Mouse (Mus musculus) midbrain, embryonic 11.5 days (tissue): Measurements from ENCODE around the gene 1700029I15Rik. TPM values are rescaled to one million over a fixed set of nuclear protein-coding genes. Genes with fewer than 3 reads are reported as not detected.
A peak's percentile ranks its signal among the peaks of the same experiment; 100 is the strongest.

Source experiments
- ATAC-seq: fragments of 200-750 bp; cut with Nextera tagmentation; 2 replicates; pipeline ENCODE4 v1.8.0; 2017; ENCODE audit warnings: moderate TSS enrichment, moderate library complexity; ENCODE audit not compliant: low FRiP score
- DNase-seq: peaks from one replicate; pipeline ENCODE4 v3.0.0; 2015; ENCODE audit warnings: low spot score; ENCODE audit errors: missing footprints
- H3K27ac ChIP-seq: fragments of 300-500 bp; sonication (generic); 2 replicates; pipeline ENCODE4 v1.5.1; 2014; ENCODE audit warnings: low read depth, low read length
- H3K27me3 ChIP-seq: fragments of 300-500 bp; sonication (generic); 2 replicates; pipeline ENCODE4 v1.6.1; 2014; ENCODE audit warnings: mild to moderate bottlenecking, low read length, moderate library complexity, mixed read lengths; ENCODE audit not compliant: control insufficient read depth, insufficient read depth
- H3K36me3 ChIP-seq: fragments of 300-500 bp; sonication (generic); 2 replicates; pipeline ENCODE4 v1.6.1; 2014; ENCODE audit warnings: mild to moderate bottlenecking, low read length, moderate library complexity, mixed read lengths; ENCODE audit not compliant: control insufficient read depth, insufficient read depth
- H3K4me1 ChIP-seq: fragments of 300-500 bp; sonication (generic); 2 replicates; pipeline ENCODE4 v1.6.1; 2014; ENCODE audit warnings: low read length; ENCODE audit not compliant: control insufficient read depth, insufficient read depth
- H3K4me2 ChIP-seq: fragments of 300-500 bp; sonication (generic); 2 replicates; pipeline ENCODE4 v1.6.1; 2014; ENCODE audit warnings: mild to moderate bottlenecking, moderate library complexity
- H3K4me3 ChIP-seq: fragments of 300-500 bp; sonication (generic); 2 replicates; pipeline ENCODE4 v1.5.1; 2014; ENCODE audit warnings: low read depth, low read length
- H3K9ac ChIP-seq: fragments of 300-500 bp; sonication (generic); 2 replicates; pipeline ENCODE4 v1.6.1; 2014; ENCODE audit warnings: low read length
- H3K9me3 ChIP-seq: fragments of 300-500 bp; sonication (generic); 2 replicates; pipeline ENCODE4 v1.6.1; 2016; ENCODE audit warnings: low read length; ENCODE audit not compliant: control insufficient read depth
- WGBS: fragments of 180-500 bp; shearing (Covaris S2); extraction: QIAGEN DNeasy Blood & Tissue Kit; methylation state at CpG from one replicate; pipeline ENCODE4 v1.1.7; 2014; 5-methylcytosine and 5-hydroxymethylcytosine counted together
- polyA plus RNA-seq: library from polyadenylated mRNA; unstranded; fragments of >200 nt; fragmentation: Nextera tagmentation; extraction: Ambion mirVana; gene quantifications from 2 replicates; pipeline ENCODE4 v1.2.1, GENCODE M21; 2014

1700029I15Rik gene
- polyA plus RNA-seq, 1 experiment from 2014 or later = 1.5 TPM

DNA sequence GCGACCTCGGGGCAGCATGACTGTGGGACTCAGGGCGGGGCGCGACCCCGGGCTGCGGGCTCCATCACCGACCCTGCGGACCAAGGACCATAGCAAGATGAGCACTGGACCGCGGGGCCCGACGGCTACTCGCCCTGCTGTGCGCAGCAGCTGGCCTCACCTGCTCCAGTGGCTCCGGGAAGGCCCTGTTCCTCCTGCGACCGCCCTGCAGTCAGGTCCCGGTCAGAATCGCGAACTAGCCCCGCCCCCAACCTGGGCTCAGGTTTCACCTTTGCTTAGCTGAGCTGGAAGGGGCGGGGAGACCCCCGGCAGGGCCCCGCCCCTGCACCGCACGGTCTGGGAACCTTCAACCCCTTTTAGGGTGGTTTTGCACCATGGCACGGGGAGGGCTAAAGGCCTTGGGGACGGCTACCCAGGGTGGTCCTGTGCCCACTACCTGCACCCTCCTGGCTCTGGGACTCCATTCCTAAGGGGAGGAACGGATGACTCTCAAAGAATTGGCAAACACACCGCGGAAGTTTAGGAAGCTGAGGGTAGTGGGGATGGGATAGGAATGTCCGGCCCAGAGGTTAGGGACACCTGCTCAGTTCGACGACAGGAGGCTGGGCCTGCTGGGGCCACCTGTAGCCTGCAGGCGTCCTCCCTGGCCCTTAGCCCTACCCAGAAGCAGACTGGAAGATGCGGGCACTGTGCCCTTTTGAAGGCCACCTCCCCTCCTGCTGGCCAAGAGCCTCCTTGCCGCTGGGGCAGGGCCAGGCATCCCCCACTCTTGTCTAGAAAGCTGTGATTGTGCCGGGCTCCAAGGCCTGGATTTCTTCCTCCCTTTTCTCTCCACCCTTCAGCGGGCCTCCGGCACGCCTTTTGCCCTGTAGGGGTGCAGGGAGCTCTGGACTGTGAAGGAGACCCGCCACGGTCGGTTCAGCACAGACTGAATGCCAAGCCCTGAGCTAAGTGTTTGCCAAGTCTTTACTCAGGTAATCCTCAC, 11.2 kb upstream of the 1700029I15Rik start:
- Histone ChIP-seq H3K27me3 (peaks cover 8% of the 10 kb centered on the region), H3K27ac (peak overlapping the region; percentile 81), H3K4me1 (peaks cover 45% of the 10 kb centered on the region), H3K4me2 (peak overlapping the region; percentile 41), H3K9me3 (no peaks in the 10 kb centered on the region), H3K9ac (peak overlapping the region; percentile 50), H3K36me3 (no peaks in the 10 kb centered on the region), H3K4me3 (peak overlapping the region; percentile 25)
- ATAC-seq (no peak), DNase-seq (peak; percentile 96)
- 1% methylated on average over 45 of the region's 45 CpGs for WGBS

DNA sequence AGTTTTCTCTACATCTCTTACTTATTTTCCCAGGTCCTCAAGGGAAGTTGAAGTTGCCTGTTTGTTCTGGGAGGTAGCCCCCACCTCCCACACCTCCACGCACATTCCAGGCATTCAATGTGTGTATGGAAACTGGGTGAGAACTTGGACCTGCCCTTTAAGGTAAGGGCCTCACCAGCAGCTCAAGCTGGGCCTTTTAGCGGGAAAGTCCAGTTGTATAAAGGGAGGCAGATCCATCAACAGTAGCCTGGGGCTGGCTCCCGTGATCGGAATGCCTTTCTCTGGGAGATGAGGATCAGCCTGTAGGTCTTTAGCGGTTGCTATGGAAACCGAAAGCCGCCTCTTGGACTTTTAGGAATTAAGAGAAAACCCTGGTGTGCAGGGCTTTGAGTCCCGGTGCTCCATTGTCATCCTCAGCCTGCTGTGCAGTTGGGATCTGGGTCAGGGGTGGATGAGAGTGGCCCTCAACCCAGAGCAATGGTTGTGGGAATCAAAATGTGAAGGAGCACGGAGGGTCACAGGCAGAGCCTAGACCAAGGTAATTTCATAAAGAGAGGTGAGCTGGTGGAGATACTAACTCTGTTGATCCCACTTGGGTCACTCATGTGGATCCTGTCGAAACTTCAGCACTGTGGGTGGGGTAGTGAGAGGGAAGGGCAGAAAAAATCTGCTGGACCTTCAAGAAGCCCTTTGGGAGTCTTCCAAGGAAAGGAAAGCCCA, 10.2 kb upstream of the 1700029I15Rik start:
- H3K9ac ChIP-seq = peak overlapping the region; percentile 20; the same call in 1 of the 2 replicates
- ATAC-seq (0 out of 2 replicates have a peak, but pooled peaks have one; percentile 12), DNase-seq (peak; percentile 94)
- H3K4me1 ChIP-seq = peaks cover 47% of the 10 kb centered on the region
- H3K4me3 ChIP-seq = no peak overlapping the region
- H3K4me2 ChIP-seq = peak overlapping the region; percentile 28
- no peaks in the 10 kb centered on the region for H3K9me3 ChIP-seq
- 6% methylated on average over 10 of the region's 10 CpGs for WGBS
- H3K27me3 ChIP-seq = peaks cover 8% of the 10 kb centered on the region
- H3K36me3 ChIP-seq = no peaks in the 10 kb centered on the region
- peak overlapping the region; percentile 81 for H3K27ac ChIP-seq

- WGBS = 20% methylated on average over 9 of the region's 9 CpGs
- H3K27me3 ChIP-seq = peaks cover 8% of the 10 kb centered on the region
- H3K27ac ChIP-seq = peak overlapping the region; percentile 46; the same call in 1 of the 2 replicates
- peaks cover 47% of the 10 kb centered on the region for H3K4me1 ChIP-seq
- DNase-seq (peak; percentile 88), ATAC-seq (no peak)
- H3K9me3 ChIP-seq = no peaks in the 10 kb centered on the region
- no peak overlapping the region; the same call in 1 of the 2 replicates for H3K4me2 ChIP-seq
- no peak overlapping the region for H3K4me3 ChIP-seq
- H3K9ac ChIP-seq = peak overlapping the region; percentile 45; the same call in 1 of the 2 replicates
- no peaks in the 10 kb centered on the region for H3K36me3 ChIP-seq
Measured at GRCm38 (mm10) chr2:92372767-92373436, 9.4 kb upstream of the 1700029I15Rik start.

DNA sequence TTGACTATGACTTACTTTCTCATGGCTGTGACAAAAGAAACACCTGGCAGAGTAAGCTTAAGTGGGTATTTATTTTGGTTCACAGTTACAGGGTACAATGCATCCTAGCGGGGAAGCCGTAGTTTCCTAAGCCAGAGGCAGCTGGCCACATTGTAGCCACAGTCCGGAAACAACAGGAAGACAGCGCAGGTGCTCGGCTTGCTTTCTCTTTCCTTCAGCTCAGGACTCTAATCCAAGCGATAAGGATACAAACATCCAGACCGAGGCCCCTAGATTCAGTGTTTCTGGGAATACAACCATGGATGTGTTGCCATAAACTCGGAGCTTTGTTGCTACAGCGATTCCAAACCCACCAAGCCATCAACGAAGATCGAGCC, 8.9 kb upstream of the 1700029I15Rik start:
- H3K4me1 ChIP-seq = peaks cover 47% of the 10 kb centered on the region
- no peak overlapping the region; the same call in 1 of the 2 replicates for H3K4me2 ChIP-seq
- 62% methylated on average over 11 of the region's 11 CpGs for WGBS

GRCm38 (mm10) chr2:92374514-92374913, 7.8 kb upstream of the 1700029I15Rik start, which contains the start of the genes Pex16 and Large2:
Gene Pex16, plus strand, starts transcription at chr2:92374676.
Gene Large2, minus strand, starts transcription at chr2:92374869.
- peaks cover 45% of the 10 kb centered on the region for H3K4me1 ChIP-seq
- H3K4me3 ChIP-seq = peak within 1 kb of the TSS; percentile 67
- DNase-seq (no peak), ATAC-seq (no peak)
- 4% methylated on average over 16 of the region's 16 CpGs for WGBS
- no peaks in the 10 kb centered on the region for H3K9me3 ChIP-seq
- H3K27ac ChIP-seq = peak within 1 kb of the TSS; percentile 90
- H3K36me3 ChIP-seq = 0 out of 2 replicates have a peak, but pooled peaks cover under 1% of the 10 kb centered on the region
- peak within 1 kb of the TSS; percentile 70 for H3K9ac ChIP-seq
- H3K4me2 ChIP-seq = peak within 1 kb of the TSS; percentile 96
- H3K27me3 ChIP-seq = peaks cover 8% of the 10 kb centered on the region

More for the DNA sequence above, 8.9 kb upstream of the 1700029I15Rik start:
- DNase-seq (no peak), ATAC-seq (no peak)
- H3K36me3 ChIP-seq = no peaks in the 10 kb centered on the region
- H3K4me3 ChIP-seq = no peak overlapping the region
- peaks cover 8% of the 10 kb centered on the region for H3K27me3 ChIP-seq
- H3K9me3 ChIP-seq = no peaks in the 10 kb centered on the region
- 0 out of 2 replicates have a peak overlapping the region, but pooled peaks have one; percentile 1 for H3K9ac ChIP-seq
- H3K27ac ChIP-seq = no peak overlapping the region; the same call in 1 of the 2 replicates

- peaks cover 44% of the 10 kb centered on the region for H3K4me1 ChIP-seq
- H3K9me3 ChIP-seq = no peaks in the 10 kb centered on the region
- peaks cover 5% of the 10 kb centered on the region for H3K27me3 ChIP-seq
- peak overlapping the region; percentile 90 for H3K27ac ChIP-seq
- peak overlapping the region; percentile 96 for H3K4me2 ChIP-seq
- 0 out of 2 replicates have a peak, but pooled peaks cover 2% of the 10 kb centered on the region for H3K36me3 ChIP-seq
- DNase-seq (peak; percentile 99), ATAC-seq (peak; percentile 90)
- H3K4me3 ChIP-seq = peak overlapping the region; percentile 67
- peak overlapping the region; percentile 70 for H3K9ac ChIP-seq
- WGBS = 0% methylated on average over 29 of the region's 29 CpGs
Measured at GRCm38 (mm10) chr2:92375099-92375623, 7.2 kb upstream of the 1700029I15Rik start.

DNA sequence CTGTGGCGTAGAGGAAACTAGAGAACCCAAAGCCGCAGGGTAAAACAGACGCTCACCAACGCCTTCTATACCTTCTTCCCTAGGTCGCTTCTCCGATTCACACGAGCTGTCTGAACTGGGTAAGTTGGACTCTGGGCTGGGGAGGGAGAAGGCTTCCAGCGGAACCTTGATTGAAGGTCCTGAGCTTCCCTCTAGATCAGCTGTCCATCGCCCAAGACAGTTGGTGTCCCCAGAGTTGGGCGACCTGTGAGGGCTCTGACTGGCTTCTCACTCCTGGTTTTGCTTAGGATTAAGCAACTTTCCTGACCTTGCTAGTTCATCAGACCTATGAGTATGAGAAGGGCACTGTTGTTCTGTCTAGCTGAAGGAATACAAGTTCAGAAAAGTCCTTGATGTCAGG, 6.5 kb upstream of the 1700029I15Rik start:
- Histone ChIP-seq H3K4me3 (peak overlapping the region; percentile 67), H3K9me3 (no peaks in the 10 kb centered on the region), H3K27ac (peak overlapping the region; percentile 90), H3K4me1 (peaks cover 39% of the 10 kb centered on the region), H3K27me3 (0 out of 2 replicates have a peak, but pooled peaks cover 3% of the 10 kb centered on the region), H3K36me3 (0 out of 2 replicates have a peak, but pooled peaks cover 4% of the 10 kb centered on the region), H3K4me2 (peak overlapping the region; percentile 96), H3K9ac (peak overlapping the region; percentile 70)
- WGBS = 14% methylated on average over 10 of the region's 10 CpGs
- DNase-seq (no peak), ATAC-seq (no peak)

DNA sequence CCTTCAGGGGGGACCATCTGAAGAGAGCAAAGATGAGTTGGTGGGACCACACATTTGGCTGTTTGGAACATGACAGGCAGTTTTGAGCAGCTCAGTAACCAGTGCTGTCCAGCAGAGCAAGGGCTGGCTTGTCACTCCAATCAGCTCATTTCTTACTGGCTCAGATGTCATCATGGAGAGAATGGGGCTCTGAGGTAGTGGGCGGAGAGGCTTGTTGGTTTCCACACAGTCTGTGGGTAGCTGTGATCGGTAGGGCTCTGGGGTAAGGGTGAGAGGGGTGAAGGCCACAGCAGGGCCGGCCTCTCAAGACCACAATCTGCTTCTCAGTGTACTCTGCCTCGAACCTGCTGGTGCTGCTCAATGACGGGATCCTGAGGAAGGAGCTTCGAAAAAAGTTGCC, 6.0 kb upstream of the 1700029I15Rik start:
- no peak for ATAC-seq
- Histone ChIP-seq H3K36me3 (peaks cover 9% of the 10 kb centered on the region; the same call in 1 of the 2 replicates), H3K9ac (no peak overlapping the region), H3K4me2 (peak overlapping the region; percentile 96), H3K27me3 (no peaks in the 10 kb centered on the region), H3K27ac (no peak overlapping the region), H3K4me1 (peaks cover 34% of the 10 kb centered on the region), H3K4me3 (peak overlapping the region; percentile 67; the same call in 1 of the 2 replicates), H3K9me3 (no peaks in the 10 kb centered on the region)
- no peak for DNase-seq
- 81% methylated on average over 6 of the region's 6 CpGs for WGBS
